Mouse (Mus musculus): ENCODE measurements around the gene Gmip. TPM values are rescaled to one million over a fixed set of nuclear protein-coding genes. Genes with fewer than 3 reads are reported as not detected.

The Gmip gene
- polyA plus RNA-seq, 1 experiment from 2014 or later: 8.5 TPM

- H3K27me3 ChIP-seq (replicated peaks): no peaks in the 10 kb centered on the region
- ATAC-seq (ENCODE audit: insufficient number of reproducible peaks, low FRiP score): peak; percentile 69
- peak overlapping the region; percentile 83; the same call in 1 of the 2 replicates for H3K27ac ChIP-seq (ENCODE audit: poor library complexity, severe bottlenecking)
- H3K4me2 ChIP-seq: peak overlapping the region; percentile 86
- WGBS: under 1% methylated on average over 48 of the region's 48 CpGs
- H3K36me3 ChIP-seq: peaks cover 31% of the 10 kb centered on the region
- H3K4me1 ChIP-seq (replicated peaks): peaks cover 21% of the 10 kb centered on the region
- H3K9ac ChIP-seq: peak overlapping the region; percentile 97
- H3K4me3 ChIP-seq: peak overlapping the region; percentile 86
- H3K9me3 ChIP-seq (replicated peaks): no peaks in the 10 kb centered on the region
Observed at GRCm38 (mm10) chr8:69791415-69792068, 16.9 kb upstream of the Gmip start.

DNA sequence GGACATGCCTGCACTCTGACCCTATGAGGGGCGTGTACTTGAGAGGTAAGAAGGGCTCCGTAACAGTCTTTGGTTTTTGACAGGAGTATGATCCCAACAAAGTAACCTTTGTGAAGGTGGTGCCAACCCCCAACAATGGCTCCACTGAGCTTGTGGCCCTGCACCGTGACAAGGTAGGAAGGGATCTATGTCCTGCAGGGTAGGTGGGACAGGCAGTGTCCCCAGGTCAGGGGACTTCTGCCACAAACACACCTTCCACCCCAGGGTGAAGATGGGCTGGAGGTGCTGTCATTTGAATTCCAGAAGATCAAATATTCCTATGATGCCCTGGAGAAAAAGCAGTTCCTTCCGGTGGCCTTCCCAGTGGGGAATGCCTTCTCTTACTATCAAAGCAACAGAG is 14.8 kb upstream of the Gmip start:
- H3K4me3 ChIP-seq: no peak overlapping the region
- H3K9me3 ChIP-seq (replicated peaks): no peaks in the 10 kb centered on the region
- no peak for ATAC-seq (ENCODE audit: insufficient number of reproducible peaks, low FRiP score)
- H3K4me1 ChIP-seq (replicated peaks): peaks cover 21% of the 10 kb centered on the region
- no peak overlapping the region for H3K27ac ChIP-seq (ENCODE audit: poor library complexity, severe bottlenecking)
- 92% methylated on average over 4 of the region's 4 CpGs for WGBS
- no peak overlapping the region for H3K9ac ChIP-seq
- H3K27me3 ChIP-seq (replicated peaks): no peaks in the 10 kb centered on the region
- no peak overlapping the region for H3K4me2 ChIP-seq
- peaks cover 52% of the 10 kb centered on the region for H3K36me3 ChIP-seq

DNA sequence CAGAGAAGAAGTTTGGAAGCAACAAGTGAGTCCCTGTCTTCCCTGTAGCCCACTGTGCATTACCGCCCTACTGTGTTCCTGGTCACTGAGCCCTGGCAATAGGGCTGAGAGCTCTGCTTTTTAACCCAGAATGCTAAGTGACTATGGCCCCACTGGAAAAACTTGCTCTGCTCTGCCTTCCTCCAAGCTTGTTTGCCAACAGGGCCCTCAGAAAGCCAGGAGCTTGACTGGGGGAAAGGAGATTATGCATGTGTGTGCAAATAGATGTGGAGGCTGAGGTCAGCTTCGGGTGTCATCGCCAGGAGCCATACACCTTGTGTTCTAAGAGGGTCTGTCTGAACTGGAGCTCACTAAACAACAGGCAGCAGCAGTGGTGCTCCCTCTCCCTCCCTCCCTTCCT is 14.4 kb upstream of the Gmip start:
- Histone ChIP-seq H3K4me1 (replicated peaks) (peaks cover 21% of the 10 kb centered on the region), H3K27me3 (replicated peaks) (no peaks in the 10 kb centered on the region), H3K9ac (no peak overlapping the region), H3K4me3 (no peak overlapping the region), H3K36me3 (peaks cover 57% of the 10 kb centered on the region), H3K9me3 (replicated peaks) (no peaks in the 10 kb centered on the region), H3K27ac (ENCODE audit: poor library complexity, severe bottlenecking) (no peak overlapping the region), H3K4me2 (no peak overlapping the region)
- no peak for ATAC-seq (ENCODE audit: insufficient number of reproducible peaks, low FRiP score)
- WGBS: 90% methylated on average over 3 of the region's 3 CpGs

DNA sequence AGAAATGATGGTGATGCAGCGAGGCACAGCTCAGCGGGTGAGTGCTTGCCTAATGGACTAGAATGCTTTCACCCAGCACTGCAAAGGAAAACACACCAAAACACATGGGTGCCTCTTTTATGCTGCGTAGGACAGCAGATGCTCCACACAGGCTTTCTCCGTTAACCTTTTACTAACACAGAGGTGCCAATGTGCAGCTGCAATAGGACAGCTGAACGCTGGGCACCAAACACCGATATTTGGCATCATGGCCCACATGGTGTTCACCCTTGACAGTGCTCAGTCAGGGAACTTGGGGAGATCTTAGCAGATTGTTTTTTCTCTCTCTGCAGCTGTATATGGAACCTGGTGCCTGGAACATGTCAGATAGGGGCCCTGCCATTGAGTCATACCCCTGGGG is 13.6 kb upstream of the Gmip start:
- Histone ChIP-seq H3K27ac (ENCODE audit: poor library complexity, severe bottlenecking) (no peak overlapping the region), H3K36me3 (peaks cover 65% of the 10 kb centered on the region), H3K9me3 (replicated peaks) (no peaks in the 10 kb centered on the region), H3K9ac (no peak overlapping the region), H3K4me2 (no peak overlapping the region), H3K4me1 (replicated peaks) (peaks cover 17% of the 10 kb centered on the region), H3K4me3 (no peak overlapping the region), H3K27me3 (replicated peaks) (no peaks in the 10 kb centered on the region)
- no peak for ATAC-seq (ENCODE audit: insufficient number of reproducible peaks, low FRiP score)
- 95% methylated on average over 6 of the region's 6 CpGs for WGBS

- WGBS: 94% methylated on average over 16 of the region's 16 CpGs
- Histone ChIP-seq H3K9me3 (replicated peaks) (no peaks in the 10 kb centered on the region), H3K4me2 (no peak overlapping the region), H3K4me3 (no peak overlapping the region), H3K27ac (ENCODE audit: poor library complexity, severe bottlenecking) (no peak overlapping the region), H3K4me1 (replicated peaks) (peaks cover 14% of the 10 kb centered on the region), H3K36me3 (peaks cover 82% of the 10 kb centered on the region), H3K27me3 (replicated peaks) (no peaks in the 10 kb centered on the region), H3K9ac (no peak overlapping the region)
- ATAC-seq (ENCODE audit: insufficient number of reproducible peaks, low FRiP score): no peak
Observed at GRCm38 (mm10) chr8:69796721-69797345, 11.6 kb upstream of the Gmip start.

DNA sequence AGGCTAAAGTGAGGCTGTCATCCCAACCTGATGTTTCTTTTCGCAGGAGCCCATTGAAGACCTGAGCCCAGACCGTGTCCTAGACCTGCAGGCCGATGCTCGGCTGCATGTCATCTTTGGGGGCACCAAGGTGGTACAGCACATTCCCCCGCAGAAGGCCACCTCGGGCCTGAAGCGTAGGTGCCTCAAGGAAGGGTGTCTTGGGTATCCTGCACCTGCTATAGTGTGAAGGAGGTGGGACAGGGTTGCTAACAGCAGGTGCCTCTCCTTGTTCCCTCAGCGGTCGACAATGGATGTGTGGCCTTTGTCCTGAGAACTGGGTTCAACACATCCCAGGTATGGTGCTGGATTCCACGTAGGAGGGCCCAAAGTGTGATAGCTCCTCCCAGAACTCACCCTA is 10.8 kb upstream of the Gmip start:
- H3K9me3 ChIP-seq (replicated peaks): no peaks in the 10 kb centered on the region
- no peak for ATAC-seq (ENCODE audit: insufficient number of reproducible peaks, low FRiP score)
- H3K4me3 ChIP-seq: no peak overlapping the region
- WGBS: 89% methylated on average over 10 of the region's 10 CpGs
- H3K27ac ChIP-seq (ENCODE audit: poor library complexity, severe bottlenecking): no peak overlapping the region
- no peak overlapping the region for H3K9ac ChIP-seq
- H3K27me3 ChIP-seq (replicated peaks): no peaks in the 10 kb centered on the region
- H3K36me3 ChIP-seq: peaks cover 90% of the 10 kb centered on the region
- H3K4me1 ChIP-seq (replicated peaks): peaks cover 6% of the 10 kb centered on the region
- no peak overlapping the region for H3K4me2 ChIP-seq

DNA sequence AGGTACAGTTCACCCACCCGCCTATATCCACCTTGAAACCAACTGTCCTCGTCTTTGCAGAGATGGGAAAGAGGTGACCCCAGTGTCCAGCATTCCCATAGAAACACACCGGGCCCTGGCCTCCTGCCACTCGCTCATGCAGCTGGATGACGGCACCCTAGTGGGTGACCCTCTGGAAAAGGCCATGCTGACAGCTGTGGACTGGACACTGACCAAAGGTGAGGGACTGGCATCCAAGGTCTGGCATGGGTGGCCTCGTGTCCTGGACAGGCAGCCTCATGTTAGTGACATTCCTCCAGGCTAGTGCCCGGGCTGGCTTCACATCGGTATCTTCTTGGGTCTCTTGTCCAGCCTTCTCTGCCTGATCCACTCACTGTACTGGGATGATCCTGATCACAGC is 9.2 kb upstream of the Gmip start:
- H3K36me3 ChIP-seq: peaks cover 98% of the 10 kb centered on the region

DNA sequence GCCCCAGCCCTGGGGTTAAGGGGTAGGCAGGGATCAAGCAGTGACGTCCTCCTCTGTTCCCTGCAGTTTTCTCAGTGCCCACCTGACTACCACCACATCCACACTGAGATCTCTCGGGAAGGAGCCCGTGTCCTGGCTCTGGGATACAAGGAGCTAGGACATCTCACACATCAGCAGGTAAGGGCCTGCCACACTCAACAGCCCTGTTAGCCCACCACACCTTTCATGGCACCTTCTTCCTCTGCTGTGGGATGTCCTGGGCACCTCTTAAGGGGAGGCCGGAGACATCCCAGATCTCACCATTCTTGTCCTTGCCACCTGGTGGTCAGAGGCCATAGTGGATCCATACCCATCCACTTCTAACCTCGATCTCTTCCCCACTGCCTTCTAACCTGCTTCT is 8.5 kb upstream of the Gmip start:
- Histone ChIP-seq H3K4me1 (replicated peaks) (no peaks in the 10 kb centered on the region), H3K9ac (no peak overlapping the region), H3K27me3 (replicated peaks) (no peaks in the 10 kb centered on the region), H3K36me3 (peaks cover 96% of the 10 kb centered on the region), H3K4me3 (no peak overlapping the region), H3K9me3 (replicated peaks) (no peaks in the 10 kb centered on the region), H3K4me2 (no peak overlapping the region), H3K27ac (ENCODE audit: poor library complexity, severe bottlenecking) (no peak overlapping the region)
- 93% methylated on average over 5 of the region's 5 CpGs for WGBS
- no peak for ATAC-seq (ENCODE audit: insufficient number of reproducible peaks, low FRiP score)

More for the DNA sequence above, 9.2 kb upstream of the Gmip start:
- H3K9me3 ChIP-seq (replicated peaks): no peaks in the 10 kb centered on the region
- no peak for ATAC-seq (ENCODE audit: insufficient number of reproducible peaks, low FRiP score)
- no peaks in the 10 kb centered on the region for H3K27me3 ChIP-seq (replicated peaks)
- no peak overlapping the region for H3K4me3 ChIP-seq
- WGBS: 90% methylated on average over 8 of the region's 8 CpGs
- H3K27ac ChIP-seq (ENCODE audit: poor library complexity, severe bottlenecking): no peak overlapping the region
- H3K4me2 ChIP-seq: no peak overlapping the region
- no peak overlapping the region for H3K9ac ChIP-seq
- H3K4me1 ChIP-seq (replicated peaks): no peaks in the 10 kb centered on the region

- no peak overlapping the region for H3K27ac ChIP-seq (ENCODE audit: poor library complexity, severe bottlenecking)
- H3K27me3 ChIP-seq (replicated peaks): no peaks in the 10 kb centered on the region
- no peak for ATAC-seq (ENCODE audit: insufficient number of reproducible peaks, low FRiP score)
- no peaks in the 10 kb centered on the region for H3K9me3 ChIP-seq (replicated peaks)
- H3K9ac ChIP-seq: no peak overlapping the region
- H3K4me2 ChIP-seq: no peak overlapping the region
- H3K4me1 ChIP-seq (replicated peaks): no peaks in the 10 kb centered on the region
- WGBS: 96% methylated on average over 4 of the region's 4 CpGs
- no peak overlapping the region for H3K4me3 ChIP-seq
- peaks cover 97% of the 10 kb centered on the region for H3K36me3 ChIP-seq
Observed at GRCm38 (mm10) chr8:69801796-69802195, 6.7 kb upstream of the Gmip start.

DNA sequence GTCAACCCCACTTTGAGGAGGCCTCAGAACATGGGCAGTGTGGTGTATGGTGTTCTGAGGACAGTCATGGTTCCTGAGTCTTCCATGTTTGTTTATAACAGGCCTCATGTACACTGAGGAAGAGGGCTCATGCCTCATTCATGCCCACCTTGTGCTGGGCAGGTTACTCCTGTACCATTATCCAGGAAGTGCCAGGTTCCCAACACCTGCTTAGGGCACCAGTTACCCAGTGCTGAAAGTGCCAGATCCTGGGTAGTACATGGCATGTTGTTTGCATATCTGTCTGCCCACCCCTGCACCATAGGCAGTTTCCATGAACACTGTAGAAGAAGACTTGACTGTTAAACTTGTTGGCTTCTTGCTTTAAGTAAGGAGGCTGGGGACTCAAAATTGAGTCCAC is 6.3 kb upstream of the Gmip start:
- ATAC-seq (ENCODE audit: insufficient number of reproducible peaks, low FRiP score): no peak
- no peaks in the 10 kb centered on the region for H3K27me3 ChIP-seq (replicated peaks)

DNA sequence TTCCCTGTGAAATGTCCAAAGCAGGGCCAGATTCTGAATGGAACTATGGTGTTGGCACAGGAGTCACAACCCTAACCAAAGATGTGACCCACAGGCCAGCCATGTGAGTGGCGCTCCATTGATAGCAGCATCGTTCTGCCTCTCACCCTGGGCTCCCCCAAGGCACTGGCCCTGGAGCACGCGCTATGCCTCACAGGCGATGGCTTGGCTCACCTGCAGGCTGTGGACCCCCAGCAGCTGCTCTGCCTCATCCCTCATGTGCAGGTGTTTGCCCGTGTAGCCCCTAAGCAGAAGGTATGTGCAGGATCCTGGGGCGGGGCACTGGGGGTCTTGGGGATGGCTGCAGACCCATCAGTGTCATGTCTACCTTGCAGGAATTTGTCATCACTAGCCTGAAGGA is 5.1 kb upstream of the Gmip start:
- WGBS: 88% methylated on average over 7 of the region's 7 CpGs
- H3K9me3 ChIP-seq (replicated peaks): no peaks in the 10 kb centered on the region
- no peak overlapping the region for H3K4me3 ChIP-seq
- H3K27me3 ChIP-seq (replicated peaks): no peaks in the 10 kb centered on the region
- H3K36me3 ChIP-seq: peaks cover 96% of the 10 kb centered on the region
- no peak for ATAC-seq (ENCODE audit: insufficient number of reproducible peaks, low FRiP score)
- 0 out of 2 replicates have a peak, but pooled peaks cover 3% of the 10 kb centered on the region for H3K4me1 ChIP-seq (replicated peaks)
- H3K4me2 ChIP-seq: no peak overlapping the region
- no peak overlapping the region for H3K27ac ChIP-seq (ENCODE audit: poor library complexity, severe bottlenecking)
- H3K9ac ChIP-seq: no peak overlapping the region

More for the DNA sequence above, 6.3 kb upstream of the Gmip start:
- no peak overlapping the region for H3K9ac ChIP-seq
- H3K4me3 ChIP-seq: no peak overlapping the region
- peaks cover 97% of the 10 kb centered on the region for H3K36me3 ChIP-seq
- H3K4me2 ChIP-seq: no peak overlapping the region
- H3K9me3 ChIP-seq (replicated peaks): no peaks in the 10 kb centered on the region
- H3K27ac ChIP-seq (ENCODE audit: poor library complexity, severe bottlenecking): no peak overlapping the region
- H3K4me1 ChIP-seq (replicated peaks): no peaks in the 10 kb centered on the region

GRCm38 (mm10) chr8:69804537-69804936 is 3.9 kb upstream of the Gmip start:
- no peak overlapping the region for H3K4me2 ChIP-seq
- no peak overlapping the region for H3K27ac ChIP-seq (ENCODE audit: poor library complexity, severe bottlenecking)
- H3K4me3 ChIP-seq: no peak overlapping the region
- H3K9me3 ChIP-seq (replicated peaks): no peaks in the 10 kb centered on the region
- ATAC-seq (ENCODE audit: insufficient number of reproducible peaks, low FRiP score): no peak
- no peak overlapping the region for H3K9ac ChIP-seq
- no peaks in the 10 kb centered on the region for H3K27me3 ChIP-seq (replicated peaks)
- peaks cover 84% of the 10 kb centered on the region for H3K36me3 ChIP-seq
- 95% methylated on average over 6 of the region's 6 CpGs for WGBS
- peaks cover 13% of the 10 kb centered on the region; the same call in 1 of the 2 replicates for H3K4me1 ChIP-seq (replicated peaks)

Data from heart, embryonic 12.5 days (tissue).